Mouse (Mus musculus) adrenal gland, postnatal 36 days (tissue): Measurements from ENCODE around the gene Cd47. TPM values are rescaled to one million over a fixed set of nuclear protein-coding genes. Genes with fewer than 3 reads are reported as not detected.

Experiments used
- DNase-seq, 2 experiments: peaks; one replicate each; pipeline ENCODE4 v3.0.0; 2021; ENCODE audit warnings: mixed read lengths in 1 of 2
- total RNA-seq, 2 experiments: library from RNA; stranded (reverse); gene quantifications; 2 replicates each; pipeline ENCODE4 v1.2.3; 2021

Gene Cd47
- total RNA-seq, 2 experiments from 2014 or later = 89.6 to 233 TPM

DNA sequence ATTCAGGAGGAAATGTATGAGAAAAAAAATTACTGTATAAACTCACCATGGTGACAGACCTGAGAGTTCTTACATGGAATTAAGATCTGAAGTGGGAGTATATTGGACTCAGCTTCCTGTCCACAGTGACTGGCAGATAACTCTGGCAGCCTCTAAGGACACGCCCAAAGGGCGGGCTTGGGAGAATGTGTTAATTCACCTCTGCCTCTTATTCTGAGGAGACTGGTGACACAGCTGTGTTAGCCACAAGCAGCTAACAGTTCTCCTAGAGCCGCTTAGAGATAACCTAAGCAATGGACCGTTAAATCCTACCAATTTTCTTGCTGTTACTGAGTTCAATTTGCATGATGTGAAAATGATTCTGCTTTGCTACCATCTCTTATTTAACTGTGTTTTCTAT lies 107.0 kb downstream of the Cd47 start:
- DNase-seq = peak; percentile 22 to 23

GRCm38 (mm10) chr16:49909536-49909935 lies 109.2 kb downstream of the Cd47 start:
- no peak for DNase-seq

- DNase-seq = no peak
These were observed 113.8 kb downstream of the Cd47 start for GRCm38 (mm10) chr16:49914094-49914493.

DNA sequence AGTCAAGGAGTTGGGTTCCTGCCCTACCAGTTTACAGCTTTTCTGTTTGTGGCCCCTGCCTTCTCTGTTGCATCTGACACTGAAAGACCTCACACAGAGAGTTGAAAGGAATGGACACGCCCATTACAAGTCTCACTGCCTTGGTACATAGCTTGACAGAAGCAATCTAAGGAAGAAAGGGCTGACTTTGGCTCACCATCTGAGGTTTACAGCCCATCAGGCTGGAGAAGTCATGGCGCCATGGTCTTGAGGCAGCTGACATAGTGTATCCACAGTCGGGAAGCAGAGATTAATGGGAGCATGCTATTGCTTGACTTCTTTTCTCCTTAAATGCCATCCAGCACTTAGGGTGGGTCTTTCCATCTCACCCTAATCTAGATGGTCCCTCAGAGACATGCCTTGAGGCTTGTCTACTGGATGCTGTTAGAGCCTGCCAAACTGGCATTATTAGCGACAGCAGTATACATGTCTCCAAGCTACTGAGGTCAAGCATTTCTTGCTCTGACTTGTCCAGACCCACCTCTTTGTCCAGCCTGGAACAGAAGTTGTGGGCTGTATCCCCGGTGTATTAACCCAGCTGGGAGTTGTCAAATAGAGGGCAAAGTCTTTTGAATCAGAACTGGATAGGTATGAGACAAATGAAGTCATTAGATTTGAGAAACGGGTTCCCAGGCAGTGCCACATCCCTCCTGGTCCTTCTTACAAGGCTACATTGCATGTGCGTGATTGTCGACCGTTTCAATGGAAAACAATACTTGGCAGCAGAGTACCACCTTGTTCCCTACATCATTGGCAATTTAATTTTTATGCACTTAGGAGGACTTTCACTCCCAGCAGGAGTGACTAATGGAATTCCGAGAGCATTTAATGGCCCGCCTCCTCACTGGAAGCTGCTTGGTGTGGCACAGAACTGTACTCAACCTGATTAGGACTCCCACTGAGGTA lies 115.5 kb downstream of the Cd47 start:
- DNase-seq = no peak

- DNase-seq = no peak
These were observed 119.9 kb downstream of the Cd47 start for GRCm38 (mm10) chr16:49920191-49920590.

DNA sequence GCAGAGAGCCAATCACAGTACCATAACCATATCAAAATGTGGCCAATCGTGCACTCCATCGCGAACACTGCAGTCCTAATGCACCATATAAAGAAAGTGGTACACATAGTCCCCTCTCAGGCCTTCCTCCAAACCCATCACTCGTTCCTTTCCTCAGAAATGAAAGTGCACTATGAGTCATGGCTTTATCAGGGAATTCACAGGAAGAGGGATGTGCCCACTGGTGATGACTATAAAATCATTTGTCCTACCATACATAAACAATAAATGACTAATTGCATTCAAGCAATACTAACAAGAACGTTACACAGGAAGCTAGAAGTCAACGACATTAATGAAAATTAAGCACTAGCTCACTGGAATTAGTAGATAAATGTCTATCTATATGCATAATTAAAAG lies 121.3 kb downstream of the Cd47 start:
- DNase-seq = no peak

GRCm38 (mm10) chr16:49922098-49922497 lies 121.8 kb downstream of the Cd47 start:
- no peak for DNase-seq

DNA sequence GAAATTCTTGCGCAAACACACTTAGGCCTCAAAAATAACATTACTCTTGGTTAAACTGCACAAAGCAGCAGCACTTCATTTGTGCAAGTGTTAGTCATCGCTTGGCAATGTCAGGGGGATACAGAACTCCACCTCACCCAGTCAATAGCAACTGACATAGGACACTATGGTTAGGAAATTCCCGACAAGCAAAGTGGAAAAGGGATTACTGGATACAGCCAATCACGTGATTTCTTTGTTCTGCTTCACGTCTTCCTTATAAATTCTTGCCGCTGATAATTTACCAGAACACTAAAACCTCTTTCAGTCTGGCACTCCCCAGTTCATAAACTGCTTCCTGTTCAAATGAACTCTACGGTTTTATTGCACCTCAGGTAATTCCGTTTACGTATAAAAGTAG lies 123.4 kb downstream of the Cd47 start:
- no peak for DNase-seq

DNA sequence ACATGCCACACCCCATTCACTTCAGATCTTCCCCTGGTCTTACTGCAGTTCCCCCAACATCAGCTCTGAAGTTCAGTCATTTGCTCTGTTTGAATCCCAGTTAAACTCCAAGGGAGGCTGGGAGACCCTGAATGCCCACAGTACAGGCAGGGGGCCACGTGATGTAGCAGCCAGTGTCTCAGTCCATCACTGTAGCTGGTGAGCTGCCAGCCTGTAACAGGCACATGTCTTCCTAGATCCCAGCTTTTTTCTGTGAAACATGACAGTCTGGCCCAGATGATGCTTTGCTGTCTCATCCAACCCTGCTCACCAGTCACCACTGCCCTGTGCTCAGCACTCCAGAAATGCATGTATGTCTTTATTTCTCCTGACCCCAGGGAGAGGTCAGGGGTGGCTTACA lies 124.6 kb downstream of the Cd47 start:
- DNase-seq = no peak

- DNase-seq = no peak
These were observed 132.9 kb downstream of the Cd47 start for GRCm38 (mm10) chr16:49933274-49933673.

DNA sequence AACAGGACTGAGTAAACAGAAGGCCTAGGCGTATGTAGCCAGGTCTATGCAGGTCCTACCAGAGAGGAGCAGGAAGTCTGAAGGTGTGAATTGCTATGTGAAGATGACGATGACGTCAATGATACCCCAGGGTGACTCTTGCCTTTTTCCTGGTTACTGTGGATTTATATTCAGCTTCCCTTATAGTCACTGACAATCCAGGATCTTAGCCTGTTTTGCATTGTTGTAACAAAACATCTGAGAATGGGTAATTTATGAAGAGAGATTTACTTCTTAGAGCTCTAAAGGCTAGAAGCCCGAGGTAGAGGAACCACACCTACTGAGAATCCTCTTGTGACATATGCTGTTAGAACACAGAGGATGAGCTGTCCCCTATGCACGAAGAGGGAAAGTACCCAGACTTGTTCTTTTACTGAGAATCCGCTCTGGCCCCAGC lies 135.7 kb downstream of the Cd47 start:
- DNase-seq = no peak

GRCm38 (mm10) chr16:49936793-49937192 lies 136.5 kb downstream of the Cd47 start:
- no peak for DNase-seq

- DNase-seq = peak in 1 of 2 experiments; percentile 26
These were observed 137.2 kb downstream of the Cd47 start for GRCm38 (mm10) chr16:49937218-49938165.

GRCm38 (mm10) chr16:49938483-49939301 lies 138.4 kb downstream of the Cd47 start:
- DNase-seq = peak in 1 of 2 experiments; percentile 20

DNA sequence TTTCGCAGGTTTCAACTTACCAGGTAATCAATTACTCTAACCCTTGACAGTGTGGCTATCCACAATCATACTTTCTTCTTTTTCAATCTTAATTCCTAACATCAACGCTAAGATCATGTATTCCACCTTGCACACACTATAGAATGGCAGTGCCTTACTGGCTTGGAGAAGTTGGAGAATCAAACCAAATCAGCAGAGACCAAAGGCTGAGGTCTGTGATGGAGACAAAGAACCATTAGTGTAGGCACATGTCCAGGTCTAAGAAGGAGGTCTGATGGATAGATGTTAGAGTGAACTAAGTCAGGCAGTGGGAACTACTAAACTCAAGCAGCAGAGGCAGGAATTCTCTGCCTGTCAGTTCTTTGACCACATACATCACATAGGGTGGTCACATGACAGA lies 139.0 kb downstream of the Cd47 start:
- DNase-seq = no peak

DNA sequence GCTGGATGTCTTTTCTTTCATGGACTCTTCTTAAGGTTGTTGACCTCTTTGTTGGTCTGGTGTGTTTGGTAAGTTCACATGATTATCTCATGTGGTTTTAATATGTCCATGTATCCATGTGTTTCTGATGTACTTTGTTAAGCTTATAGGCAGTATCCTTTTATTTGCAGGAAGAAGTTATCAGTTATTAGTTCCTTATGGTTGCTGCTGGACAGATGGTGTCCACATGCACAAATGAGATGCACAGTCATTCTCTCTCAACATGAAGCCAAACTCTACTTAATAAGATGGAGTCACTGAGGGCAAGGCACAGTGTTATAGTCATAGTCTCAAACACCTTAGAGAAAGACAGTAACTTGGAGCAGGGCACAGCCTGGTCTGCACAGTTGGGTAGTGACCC lies 140.1 kb downstream of the Cd47 start:
- no peak for DNase-seq

GRCm38 (mm10) chr16:49941031-49941430 lies 140.7 kb downstream of the Cd47 start:
- no peak for DNase-seq

- DNase-seq = no peak
These were observed 143.4 kb downstream of the Cd47 start for GRCm38 (mm10) chr16:49943726-49944125.

GRCm38 (mm10) chr16:49945084-49945483 lies 144.8 kb downstream of the Cd47 start:
- no peak for DNase-seq

- no peak for DNase-seq
These were observed 146.7 kb downstream of the Cd47 start for GRCm38 (mm10) chr16:49947049-49947448.

GRCm38 (mm10) chr16:49947610-49948009 lies 147.3 kb downstream of the Cd47 start:
- no peak for DNase-seq

GRCm38 (mm10) chr16:49948287-49948686 lies 148.0 kb downstream of the Cd47 start:
- DNase-seq = no peak
